Mouse (Mus musculus) liver, embryonic 16.5 days (tissue): ENCODE data around the gene Myrf. TPM values are rescaled to one million over a fixed set of nuclear protein-coding genes. Genes with fewer than 3 reads are reported as not detected.

Experiments used
- ATAC-seq: fragments of 200-750 bp; cut with Nextera tagmentation; 2 replicates; pipeline ENCODE4 v1.8.0; 2017; ENCODE audit warnings: low read depth, mild to moderate bottlenecking, moderate number of reproducible peaks, moderate library complexity
- H3K27ac ChIP-seq: fragments of 300-500 bp; sonication (generic); 2 replicates; pipeline ENCODE4 v1.5.1; 2014; ENCODE audit warnings: mild to moderate bottlenecking, low read length
- H3K27me3 ChIP-seq: fragments of 300-500 bp; sonication (generic); 2 replicates; pipeline ENCODE4 v1.6.1; 2014; ENCODE audit warnings: low read depth, low read length, mixed read lengths; ENCODE audit not compliant: control insufficient read depth, insufficient read depth
- H3K36me3 ChIP-seq: fragments of 300-500 bp; sonication (generic); 2 replicates; pipeline ENCODE4 v1.6.1; 2014; ENCODE audit warnings: mild to moderate bottlenecking; ENCODE audit not compliant: control insufficient read depth, insufficient read depth
- H3K4me1 ChIP-seq: fragments of 300-500 bp; sonication (generic); 2 replicates; pipeline ENCODE4 v1.6.1; 2014; ENCODE audit warnings: low read depth, low read length, mixed read lengths; ENCODE audit not compliant: control insufficient read depth
- H3K4me2 ChIP-seq: fragments of 300-500 bp; sonication (generic); 2 replicates; pipeline ENCODE4 v1.6.1; 2014; ENCODE audit warnings: low read depth, low read length, mixed read lengths
- H3K4me3 ChIP-seq: fragments of 300-500 bp; sonication (generic); 2 replicates; pipeline ENCODE4 v1.5.1; 2014; ENCODE audit warnings: low read depth, mild to moderate bottlenecking, low read length
- H3K9ac ChIP-seq: fragments of 300-500 bp; sonication (generic); 2 replicates; pipeline ENCODE4 v1.6.1; 2014; ENCODE audit warnings: low read depth, low read length
- H3K9me3 ChIP-seq: fragments of 300-500 bp; sonication (generic); replicated peaks from 2 replicates; pipeline ENCODE4 v1.6.1; 2016; ENCODE audit warnings: low read length; ENCODE audit not compliant: control insufficient read depth
- WGBS: fragments of 180-500 bp; shearing (Covaris S2); extraction: QIAGEN DNeasy Blood & Tissue Kit; methylation state at CpG from one replicate; pipeline ENCODE4 v1.1.7; 2014; ENCODE audit not compliant: insufficient replicate concordance; 5-methylcytosine and 5-hydroxymethylcytosine counted together
- polyA plus RNA-seq: library from polyadenylated mRNA; unstranded; fragments of >200 nt; fragmentation: Nextera tagmentation; extraction: Ambion mirVana; gene quantifications from 2 replicates; pipeline ENCODE4 v1.2.1, GENCODE M21; 2015

The Myrf gene
- polyA plus RNA-seq, 1 experiment from 2014 or later = 3.9 TPM

DNA sequence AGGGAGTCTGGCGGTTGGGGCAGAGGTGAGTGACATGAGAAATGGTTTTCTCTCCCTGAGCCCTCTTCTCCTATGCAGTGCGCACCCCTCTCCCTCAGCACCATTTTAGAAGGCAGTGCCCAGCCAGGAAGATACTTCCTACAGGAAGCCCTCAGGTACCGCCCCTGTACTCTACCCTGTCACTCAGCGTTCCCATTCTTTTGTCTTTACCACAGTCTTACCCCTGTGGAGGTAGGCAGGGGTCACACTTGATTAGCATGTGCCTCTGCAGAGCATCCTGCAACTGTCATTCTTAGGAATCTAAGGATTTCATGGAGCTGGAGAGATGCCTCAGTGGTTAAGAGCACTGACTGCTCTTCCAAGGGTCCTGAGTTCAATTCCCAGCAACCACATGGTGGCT, 17.0 kb downstream of the Myrf start:
- Histone ChIP-seq H3K27me3 (no peaks in the 10 kb centered on the region), H3K4me2 (no peak overlapping the region), H3K36me3 (no peaks in the 10 kb centered on the region), H3K4me1 (peaks cover 5% of the 10 kb centered on the region), H3K9ac (no peak overlapping the region), H3K4me3 (no peak overlapping the region), H3K9me3 (no peaks in the 10 kb centered on the region), H3K27ac (no peak overlapping the region)
- WGBS = 44% methylated on average over 4 of the region's 4 CpGs
- no peak for ATAC-seq

DNA sequence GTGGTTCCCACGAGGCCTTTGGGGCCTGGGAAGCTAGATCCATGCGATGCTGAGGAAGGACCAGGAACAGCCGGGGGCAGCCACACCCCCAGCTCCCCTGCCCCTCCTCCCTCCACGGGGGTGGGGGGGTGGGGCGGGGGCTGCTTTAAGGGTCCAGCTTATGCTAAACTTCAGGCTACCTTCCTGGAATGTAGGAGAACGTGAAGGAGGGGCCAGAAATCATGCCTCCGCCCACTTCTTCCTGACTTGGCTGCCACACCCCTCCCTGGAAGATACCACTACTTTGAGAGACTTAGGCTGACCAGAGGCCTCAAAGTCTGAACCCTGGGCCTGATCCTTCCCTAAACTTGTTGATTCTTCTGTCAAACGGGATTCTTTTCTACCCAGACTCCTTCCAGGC, 17.9 kb downstream of the Myrf start:
- ATAC-seq = no peak
- WGBS = 34% methylated on average over 8 of the region's 8 CpGs
- Histone ChIP-seq H3K4me3 (no peak overlapping the region), H3K27ac (no peak overlapping the region), H3K9ac (no peak overlapping the region), H3K36me3 (no peaks in the 10 kb centered on the region), H3K4me1 (peaks cover 5% of the 10 kb centered on the region), H3K27me3 (no peaks in the 10 kb centered on the region), H3K9me3 (no peaks in the 10 kb centered on the region), H3K4me2 (no peak overlapping the region)

DNA sequence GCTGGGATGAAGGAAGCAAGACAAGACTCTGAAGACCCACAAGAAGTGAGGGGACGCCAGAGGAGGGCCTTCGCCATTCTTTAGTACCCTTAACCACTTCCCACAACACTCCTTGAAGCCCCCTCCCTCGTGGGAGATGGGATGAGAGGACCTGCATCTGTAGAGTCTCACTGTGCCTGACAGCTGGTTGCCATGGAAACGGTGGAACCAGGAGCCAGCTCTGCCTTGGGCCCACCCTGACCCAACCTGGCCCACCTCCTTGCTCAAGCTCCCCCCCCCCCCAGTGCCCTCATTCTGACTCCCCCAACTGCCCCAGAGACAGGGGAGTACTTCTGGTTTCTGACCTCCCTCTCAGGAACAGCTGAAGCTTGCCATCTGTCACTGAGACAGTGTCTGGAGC, 19.0 kb downstream of the Myrf start:
- ATAC-seq = no peak
- Histone ChIP-seq H3K27ac (no peak overlapping the region), H3K27me3 (no peaks in the 10 kb centered on the region), H3K4me2 (no peak overlapping the region), H3K9me3 (no peaks in the 10 kb centered on the region), H3K36me3 (no peaks in the 10 kb centered on the region), H3K4me1 (peaks cover 5% of the 10 kb centered on the region), H3K4me3 (no peak overlapping the region), H3K9ac (no peak overlapping the region)
- 38% methylated on average over 4 of the region's 4 CpGs for WGBS

DNA sequence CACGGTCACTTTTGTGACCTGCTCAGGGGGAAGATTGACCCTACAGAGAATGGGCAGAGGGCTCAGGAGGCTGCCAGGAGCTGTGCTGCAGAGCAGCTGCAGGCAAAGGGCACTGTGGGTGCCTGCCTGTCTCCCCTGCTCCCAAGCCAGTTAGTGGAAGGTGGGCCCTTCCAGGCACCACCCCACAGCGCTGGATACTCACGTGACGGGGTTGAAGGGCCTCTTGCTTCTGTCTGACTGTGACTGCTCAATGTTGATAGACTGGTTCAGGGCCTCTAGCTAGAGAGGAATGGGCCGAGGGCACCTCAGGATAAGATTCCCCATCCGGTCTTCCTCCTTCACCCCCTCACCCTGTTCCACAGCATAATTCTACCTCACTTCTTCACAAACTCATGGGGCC, 21.0 kb downstream of the Myrf start:
- H3K27me3 ChIP-seq = no peaks in the 10 kb centered on the region
- H3K4me1 ChIP-seq = no peaks in the 10 kb centered on the region
- no peak overlapping the region for H3K27ac ChIP-seq
- H3K4me2 ChIP-seq = no peak overlapping the region
- no peaks in the 10 kb centered on the region for H3K9me3 ChIP-seq
- H3K9ac ChIP-seq = no peak overlapping the region
- no peaks in the 10 kb centered on the region for H3K36me3 ChIP-seq
- ATAC-seq = peak; percentile 8; the same call in 1 of the 2 replicates
- WGBS = 54% methylated on average over 6 of the region's 6 CpGs
- no peak overlapping the region for H3K4me3 ChIP-seq

DNA sequence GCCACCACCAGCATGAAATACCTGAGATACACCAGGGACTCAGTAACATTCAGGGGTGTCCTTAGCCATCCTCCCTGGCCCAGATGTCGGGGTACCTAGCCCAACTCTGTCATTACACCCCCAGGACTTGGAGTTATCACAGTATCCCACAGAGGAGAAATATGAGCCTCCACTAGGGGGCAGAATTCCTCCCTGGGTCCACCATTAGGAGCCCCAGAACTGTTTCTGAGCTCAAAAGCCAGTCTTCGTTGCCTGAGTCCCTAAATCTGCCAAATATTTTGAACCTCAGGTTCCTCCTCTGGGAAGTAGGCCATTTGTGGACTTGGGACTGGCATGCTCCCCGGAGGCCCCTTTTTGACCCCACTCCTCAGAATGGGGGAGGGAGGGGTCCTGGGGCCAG, 21.4 kb downstream of the Myrf start:
- Histone ChIP-seq H3K9ac (no peak overlapping the region), H3K27ac (no peak overlapping the region)
- ATAC-seq = no peak

DNA sequence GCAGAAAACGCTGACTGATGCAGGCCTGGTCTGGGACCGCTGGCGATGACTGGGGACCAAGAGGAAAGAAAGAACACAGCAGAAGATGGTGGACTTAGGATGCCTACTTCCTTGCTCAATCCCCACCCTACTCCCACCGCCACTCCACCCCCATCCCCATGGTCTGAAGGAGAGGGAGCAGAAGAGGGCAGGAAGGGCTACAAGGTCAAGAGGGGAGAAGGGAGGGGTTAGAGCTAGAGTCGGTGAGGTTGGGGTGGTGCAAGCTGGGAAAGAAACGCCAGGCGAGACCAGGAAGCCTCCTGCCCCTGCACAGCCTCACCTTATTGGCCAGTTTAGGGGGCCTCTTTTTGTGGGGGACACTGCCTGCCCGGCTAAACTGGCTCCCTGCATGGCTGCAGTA, 24.4 kb downstream of the Myrf start:
- Histone ChIP-seq H3K27me3 (no peaks in the 10 kb centered on the region), H3K4me1 (no peaks in the 10 kb centered on the region), H3K9ac (no peak overlapping the region), H3K4me2 (no peak overlapping the region), H3K4me3 (no peak overlapping the region), H3K36me3 (no peaks in the 10 kb centered on the region), H3K27ac (no peak overlapping the region), H3K9me3 (no peaks in the 10 kb centered on the region)
- no peak for ATAC-seq
- WGBS = 65% methylated on average over 8 of the region's 8 CpGs

More for the DNA sequence above, 21.4 kb downstream of the Myrf start:
- H3K36me3 ChIP-seq = no peaks in the 10 kb centered on the region
- WGBS = 34% methylated on average over 3 of the region's 3 CpGs
- H3K4me2 ChIP-seq = no peak overlapping the region
- H3K4me3 ChIP-seq = no peak overlapping the region
- no peaks in the 10 kb centered on the region for H3K4me1 ChIP-seq
- no peaks in the 10 kb centered on the region for H3K9me3 ChIP-seq
- no peaks in the 10 kb centered on the region for H3K27me3 ChIP-seq

DNA sequence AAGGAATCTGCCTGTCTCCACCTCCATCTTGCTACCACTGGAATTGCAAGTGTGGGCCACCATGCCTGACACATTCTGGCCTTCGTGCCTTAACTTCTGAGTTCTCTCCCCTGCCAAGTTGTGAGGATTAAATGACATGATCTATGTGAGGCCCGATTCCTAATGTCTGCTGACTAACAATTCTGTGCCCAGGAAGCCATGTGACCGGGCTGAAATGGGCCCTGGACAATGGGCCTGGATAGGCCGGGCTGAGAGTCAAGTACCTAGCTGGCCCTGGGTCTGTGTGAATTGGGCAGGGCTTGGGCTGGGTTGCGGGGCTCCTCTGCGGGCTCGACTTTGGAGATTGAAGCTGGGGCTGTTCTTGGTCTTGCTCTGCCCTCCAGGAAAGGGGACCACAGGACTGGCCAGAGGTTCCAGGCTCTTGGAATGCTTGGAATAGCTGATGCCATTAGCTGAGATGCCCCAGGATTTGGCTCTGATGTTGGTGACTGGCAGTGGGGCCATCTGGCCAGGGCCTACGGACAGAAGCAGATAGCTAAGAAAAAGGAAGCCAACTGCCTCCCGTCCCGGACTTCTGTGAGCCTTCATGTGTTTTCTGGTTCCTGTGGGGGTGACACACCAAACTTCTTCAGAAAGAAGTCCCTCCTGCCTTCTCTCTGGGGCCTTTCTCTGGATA, 26.6 kb downstream of the Myrf start:
- H3K4me2 ChIP-seq = no peak overlapping the region
- H3K27me3 ChIP-seq = no peaks in the 10 kb centered on the region

DNA sequence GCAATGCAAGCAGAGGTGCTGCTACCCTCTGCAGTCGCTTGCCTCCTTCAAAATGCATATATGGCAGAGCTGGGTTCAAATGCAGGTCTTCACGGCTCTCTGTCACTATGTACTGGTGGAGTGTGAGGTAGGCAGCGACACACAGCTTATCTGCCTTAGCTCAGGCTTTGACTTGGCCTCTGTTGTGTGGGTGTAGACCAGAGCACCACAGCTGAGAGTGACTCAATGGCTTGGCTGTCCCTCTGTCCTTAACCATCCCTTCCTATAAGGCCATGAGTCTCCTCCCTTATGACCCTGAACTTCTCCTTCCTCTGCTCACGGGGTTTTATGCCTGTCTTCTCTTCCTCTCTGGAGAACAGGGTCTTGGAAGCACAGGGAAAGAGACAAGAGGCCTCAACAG, 29.7 kb downstream of the Myrf start:
- Histone ChIP-seq H3K4me3 (no peak overlapping the region), H3K9ac (no peak overlapping the region), H3K9me3 (no peaks in the 10 kb centered on the region), H3K4me1 (no peaks in the 10 kb centered on the region), H3K36me3 (peaks cover 12% of the 10 kb centered on the region), H3K27me3 (no peaks in the 10 kb centered on the region), H3K27ac (no peak overlapping the region), H3K4me2 (no peak overlapping the region)
- WGBS = 48% methylated on average over 4 of the region's 4 CpGs
- ATAC-seq = 0 out of 2 replicates have a peak, but pooled peaks have one; percentile 11

More for the DNA sequence above, 26.6 kb downstream of the Myrf start:
- no peak for ATAC-seq
- H3K4me1 ChIP-seq = no peaks in the 10 kb centered on the region
- no peak overlapping the region for H3K4me3 ChIP-seq
- H3K27ac ChIP-seq = no peak overlapping the region
- H3K9ac ChIP-seq = no peak overlapping the region
- H3K36me3 ChIP-seq = no peaks in the 10 kb centered on the region
- no peaks in the 10 kb centered on the region for H3K9me3 ChIP-seq
- WGBS = 71% methylated on average over 10 of the region's 10 CpGs

DNA sequence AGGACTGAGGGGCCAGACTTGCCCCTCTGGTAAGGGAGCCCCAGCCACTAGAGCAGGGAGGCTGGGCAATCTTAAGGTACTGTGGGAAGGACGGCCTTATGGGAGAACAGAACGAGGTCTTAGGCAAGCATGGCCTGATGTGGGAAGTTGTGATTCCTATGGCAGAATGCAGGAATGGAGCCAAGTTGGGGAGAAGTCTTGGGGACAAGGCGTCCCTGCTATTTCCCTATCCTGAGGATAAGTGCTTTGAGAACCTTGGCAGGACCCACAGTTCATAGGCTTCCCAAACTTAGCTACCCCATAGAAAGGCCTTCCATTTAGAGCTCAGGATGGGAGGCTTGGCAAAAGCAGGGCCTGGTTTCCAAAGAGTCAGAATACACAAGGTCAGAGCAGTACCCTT, 31.7 kb downstream of the Myrf start:
- Histone ChIP-seq H3K9me3 (no peaks in the 10 kb centered on the region), H3K4me2 (no peak overlapping the region), H3K27me3 (no peaks in the 10 kb centered on the region), H3K9ac (no peak overlapping the region), H3K4me1 (peaks cover 7% of the 10 kb centered on the region), H3K27ac (no peak overlapping the region), H3K36me3 (peaks cover 12% of the 10 kb centered on the region), H3K4me3 (no peak overlapping the region)
- no peak for ATAC-seq
- 63% methylated on average over 3 of the region's 3 CpGs for WGBS
